Mouse (Mus musculus) hindbrain, embryonic 12.5 days (tissue): ENCODE results near the gene Elmo1. TPM values are rescaled to one million over a fixed set of nuclear protein-coding genes. Genes with fewer than 3 reads are reported as not detected.

Experiments
- ATAC-seq: fragments of 200-750 bp; cut with Nextera tagmentation; 2 replicates; pipeline ENCODE4 v1.8.0; 2017; ENCODE audit warnings: moderate TSS enrichment; ENCODE audit not compliant: low FRiP score
- H3K27ac ChIP-seq: fragments of 300-500 bp; sonication (generic); 2 replicates; pipeline ENCODE4 v1.5.1; 2016; ENCODE audit warnings: mild to moderate bottlenecking
- H3K27me3 ChIP-seq: fragments of 300-500 bp; sonication (generic); 2 replicates; pipeline ENCODE4 v1.6.1; 2016; ENCODE audit warnings: mild to moderate bottlenecking
- H3K36me3 ChIP-seq: fragments of 300-500 bp; sonication (generic); 2 replicates; pipeline ENCODE4 v1.6.1; 2016; ENCODE audit warnings: mild to moderate bottlenecking
- H3K4me1 ChIP-seq: fragments of 300-500 bp; sonication (generic); 2 replicates; pipeline ENCODE4 v1.6.1; 2016
- H3K4me2 ChIP-seq: fragments of 300-500 bp; sonication (generic); replicated peaks from 2 replicates; pipeline ENCODE4 v1.6.1; 2016; ENCODE audit warnings: mild to moderate bottlenecking
- H3K4me3 ChIP-seq: fragments of 300-500 bp; sonication (generic); 2 replicates; pipeline ENCODE4 v1.5.1; 2016; ENCODE audit warnings: mild to moderate bottlenecking
- H3K9ac ChIP-seq: fragments of 300-500 bp; sonication (generic); 2 replicates; pipeline ENCODE4 v1.6.1; 2016; ENCODE audit warnings: mild to moderate bottlenecking, moderate library complexity
- H3K9me3 ChIP-seq: fragments of 300-500 bp; sonication (generic); replicated peaks from 2 replicates; pipeline ENCODE4 v1.6.1; 2016; ENCODE audit warnings: mild to moderate bottlenecking
- WGBS: fragments of 180-500 bp; shearing (Covaris S2); methylation state at CpG from one replicate; pipeline ENCODE4 v1.1.7; 2016; 5-methylcytosine and 5-hydroxymethylcytosine counted together
- polyA plus RNA-seq: library from polyadenylated mRNA; unstranded; fragments of >200 nt; fragmentation: Nextera tagmentation; extraction: Ambion mirVana; gene quantifications from 2 replicates; pipeline ENCODE4 v1.2.1, GENCODE M21; 2016

Elmo1 gene
- polyA plus RNA-seq, 1 experiment from 2014 or later = 28.9 TPM

DNA sequence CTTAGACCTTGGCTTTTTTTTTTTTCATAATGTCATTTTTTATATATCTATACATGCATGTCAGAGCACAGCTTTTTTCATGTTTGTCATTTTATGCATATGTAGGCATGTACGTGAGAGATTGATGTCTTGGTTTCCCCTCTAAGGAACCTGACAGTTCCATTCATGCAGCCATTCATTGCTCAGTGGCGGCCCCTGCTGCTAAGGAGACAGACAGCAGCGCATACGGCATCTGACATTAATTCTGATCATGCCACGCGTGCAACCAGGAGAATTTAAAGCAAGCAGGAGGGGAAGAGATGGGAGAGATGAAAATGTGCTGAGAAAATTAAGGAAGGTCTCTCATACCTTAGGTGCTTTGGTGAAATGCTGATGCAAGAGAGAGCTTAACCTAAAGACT lies 381.3 kb downstream of the Elmo1 start:
- H3K4me1 ChIP-seq = peaks cover 27% of the 10 kb centered on the region
- H3K4me2 ChIP-seq = peak overlapping the region; percentile 55
- WGBS = 7% methylated on average over 6 of the region's 6 CpGs
- no peaks in the 10 kb centered on the region for H3K36me3 ChIP-seq
- H3K4me3 ChIP-seq = peak overlapping the region; percentile 43
- H3K27ac ChIP-seq = peak overlapping the region; percentile 84
- H3K9me3 ChIP-seq = no peaks in the 10 kb centered on the region
- peak; percentile 68 for ATAC-seq
- H3K9ac ChIP-seq = 0 out of 2 replicates have a peak overlapping the region, but pooled peaks have one; percentile 18
- no peaks in the 10 kb centered on the region for H3K27me3 ChIP-seq

- no peaks in the 10 kb centered on the region for H3K27me3 ChIP-seq
- H3K4me2 ChIP-seq = peak overlapping the region; percentile 55
- no peaks in the 10 kb centered on the region for H3K36me3 ChIP-seq
- peak overlapping the region; percentile 43 for H3K4me3 ChIP-seq
- H3K9ac ChIP-seq = no peak overlapping the region
- ATAC-seq = peak; percentile 80
- H3K4me1 ChIP-seq = peaks cover 30% of the 10 kb centered on the region
- 25% methylated on average over 10 of the region's 10 CpGs for WGBS
- peak overlapping the region; percentile 84 for H3K27ac ChIP-seq
- H3K9me3 ChIP-seq = no peaks in the 10 kb centered on the region
Measured at GRCm38 (mm10) chr13:20472301-20472831, 382.0 kb downstream of the Elmo1 start.

DNA sequence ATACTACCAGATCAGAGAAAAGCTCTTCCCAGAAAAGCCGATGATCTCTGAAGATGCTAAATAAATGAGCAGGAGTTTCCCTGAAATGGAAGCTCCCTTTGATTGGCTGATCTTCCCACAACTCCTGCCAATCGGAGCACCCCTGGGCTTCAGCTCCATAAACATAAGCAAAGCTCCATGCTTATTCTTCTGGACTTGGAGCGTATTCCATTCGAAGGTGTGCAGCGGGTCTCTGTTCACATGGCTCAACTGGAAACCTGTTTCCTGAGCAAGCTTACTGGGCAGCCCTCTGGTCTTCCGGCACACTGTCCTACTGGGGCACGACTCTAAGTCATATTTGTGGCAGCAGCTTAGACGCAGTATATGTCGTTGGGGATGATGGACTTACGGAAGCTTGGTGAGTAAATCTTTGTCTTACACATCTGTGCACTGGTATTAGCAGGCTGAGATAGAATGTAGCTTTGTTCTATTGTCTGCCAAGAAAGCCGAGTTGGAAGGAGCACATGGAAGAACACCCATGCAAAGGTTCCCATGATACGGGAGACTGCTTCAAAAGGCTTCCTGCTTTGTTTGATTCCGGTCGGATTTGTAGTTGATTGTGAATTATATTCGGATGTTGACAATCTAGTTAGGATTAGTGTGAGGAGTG lies 382.6 kb downstream of the Elmo1 start:
- Histone ChIP-seq H3K4me3 (peak overlapping the region; percentile 43), H3K4me1 (peaks cover 31% of the 10 kb centered on the region), H3K36me3 (no peaks in the 10 kb centered on the region), H3K27ac (peak overlapping the region; percentile 84), H3K9ac (peak overlapping the region; percentile 61), H3K4me2 (peak overlapping the region; percentile 55), H3K27me3 (no peaks in the 10 kb centered on the region), H3K9me3 (no peaks in the 10 kb centered on the region)
- peak; percentile 80 for ATAC-seq
- WGBS = 66% methylated on average over 15 of the region's 15 CpGs

DNA sequence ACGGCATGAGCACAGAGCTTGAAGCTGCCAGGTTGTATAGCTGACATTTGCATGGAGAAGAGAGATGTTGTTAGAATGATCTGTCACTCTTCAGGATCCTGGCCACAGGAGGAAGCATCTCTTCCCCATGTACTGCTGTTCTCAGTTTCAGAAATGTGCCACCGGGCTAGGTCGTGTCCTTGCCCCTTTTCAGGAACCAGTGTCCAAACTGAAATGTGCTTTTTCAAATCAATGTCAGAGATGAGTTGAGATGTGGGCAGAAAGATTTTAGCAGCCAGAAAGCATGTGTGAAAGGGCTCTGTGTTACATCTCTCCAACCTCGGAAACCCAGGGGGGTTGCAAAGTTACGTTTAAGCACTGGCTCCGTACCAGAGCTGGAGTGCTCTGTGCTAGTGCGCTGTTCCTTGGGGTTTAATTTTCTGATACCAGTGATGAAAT lies 383.3 kb downstream of the Elmo1 start:
- 64% methylated on average over 7 of the region's 7 CpGs for WGBS
- Histone ChIP-seq H3K9me3 (no peaks in the 10 kb centered on the region), H3K27me3 (no peaks in the 10 kb centered on the region), H3K4me1 (peaks cover 31% of the 10 kb centered on the region), H3K4me2 (peak overlapping the region; percentile 55), H3K4me3 (peak overlapping the region; percentile 43), H3K9ac (peak overlapping the region; percentile 61), H3K36me3 (no peaks in the 10 kb centered on the region), H3K27ac (peak overlapping the region; percentile 84)
- no peak for ATAC-seq

DNA sequence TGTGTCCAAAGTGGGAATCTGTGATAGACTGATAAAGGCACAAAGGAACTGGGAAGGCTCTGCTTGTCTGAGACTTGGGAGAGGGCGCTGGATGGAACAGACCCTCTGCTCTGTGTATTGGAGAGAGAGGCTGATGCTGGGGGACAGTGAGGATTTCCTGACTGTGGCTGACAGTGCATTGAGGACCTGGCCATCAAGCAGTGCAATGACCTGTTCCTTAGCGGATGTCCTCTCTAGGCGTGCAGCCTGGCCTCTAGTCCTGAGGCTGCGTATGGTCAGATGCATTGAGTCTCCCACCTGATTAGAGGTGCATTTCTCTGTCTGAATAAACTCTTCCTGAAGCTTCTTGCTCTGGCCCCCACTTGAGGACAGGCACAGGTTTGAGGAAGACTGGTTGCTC lies 384.2 kb downstream of the Elmo1 start:
- Histone ChIP-seq H3K9me3 (no peaks in the 10 kb centered on the region), H3K27ac (no peak overlapping the region), H3K9ac (peak overlapping the region; percentile 61), H3K4me3 (peak overlapping the region; percentile 43), H3K36me3 (no peaks in the 10 kb centered on the region), H3K27me3 (no peaks in the 10 kb centered on the region), H3K4me2 (peak overlapping the region; percentile 55), H3K4me1 (peaks cover 31% of the 10 kb centered on the region)
- WGBS = 88% methylated on average over 4 of the region's 4 CpGs
- ATAC-seq = no peak

GRCm38 (mm10) chr13:20481805-20482204 lies 391.4 kb downstream of the Elmo1 start:
- no peak overlapping the region for H3K4me3 ChIP-seq
- no peaks in the 10 kb centered on the region for H3K36me3 ChIP-seq
- WGBS = 90% methylated on average over 1 of the region's 1 CpGs
- ATAC-seq = no peak
- no peak overlapping the region for H3K27ac ChIP-seq
- H3K27me3 ChIP-seq = no peaks in the 10 kb centered on the region
- H3K4me1 ChIP-seq = peaks cover 5% of the 10 kb centered on the region; the same call in 1 of the 2 replicates
- no peaks in the 10 kb centered on the region for H3K9me3 ChIP-seq
- no peak overlapping the region for H3K4me2 ChIP-seq
- no peak overlapping the region for H3K9ac ChIP-seq

- 77% methylated on average over 3 of the region's 3 CpGs for WGBS
- H3K27me3 ChIP-seq = no peaks in the 10 kb centered on the region
- H3K4me1 ChIP-seq = no peaks in the 10 kb centered on the region
- H3K9me3 ChIP-seq = no peaks in the 10 kb centered on the region
- H3K9ac ChIP-seq = no peak overlapping the region
- H3K4me2 ChIP-seq = no peak overlapping the region
- no peaks in the 10 kb centered on the region for H3K36me3 ChIP-seq
- no peak overlapping the region for H3K4me3 ChIP-seq
- peak; percentile 48; the same call in 1 of the 2 replicates for ATAC-seq
- no peak overlapping the region for H3K27ac ChIP-seq
Measured at GRCm38 (mm10) chr13:20489110-20489509, 398.7 kb downstream of the Elmo1 start.

- ATAC-seq = peak; percentile 60; the same call in 1 of the 2 replicates
- no peak overlapping the region for H3K27ac ChIP-seq
- no peak overlapping the region for H3K9ac ChIP-seq
- no peaks in the 10 kb centered on the region for H3K4me1 ChIP-seq
- H3K27me3 ChIP-seq = no peaks in the 10 kb centered on the region
- H3K36me3 ChIP-seq = no peaks in the 10 kb centered on the region
- H3K9me3 ChIP-seq = no peaks in the 10 kb centered on the region
- 80% methylated on average over 8 of the region's 8 CpGs for WGBS
- no peak overlapping the region for H3K4me2 ChIP-seq
- H3K4me3 ChIP-seq = no peak overlapping the region
Measured at GRCm38 (mm10) chr13:20489698-20490417, 399.5 kb downstream of the Elmo1 start.

DNA sequence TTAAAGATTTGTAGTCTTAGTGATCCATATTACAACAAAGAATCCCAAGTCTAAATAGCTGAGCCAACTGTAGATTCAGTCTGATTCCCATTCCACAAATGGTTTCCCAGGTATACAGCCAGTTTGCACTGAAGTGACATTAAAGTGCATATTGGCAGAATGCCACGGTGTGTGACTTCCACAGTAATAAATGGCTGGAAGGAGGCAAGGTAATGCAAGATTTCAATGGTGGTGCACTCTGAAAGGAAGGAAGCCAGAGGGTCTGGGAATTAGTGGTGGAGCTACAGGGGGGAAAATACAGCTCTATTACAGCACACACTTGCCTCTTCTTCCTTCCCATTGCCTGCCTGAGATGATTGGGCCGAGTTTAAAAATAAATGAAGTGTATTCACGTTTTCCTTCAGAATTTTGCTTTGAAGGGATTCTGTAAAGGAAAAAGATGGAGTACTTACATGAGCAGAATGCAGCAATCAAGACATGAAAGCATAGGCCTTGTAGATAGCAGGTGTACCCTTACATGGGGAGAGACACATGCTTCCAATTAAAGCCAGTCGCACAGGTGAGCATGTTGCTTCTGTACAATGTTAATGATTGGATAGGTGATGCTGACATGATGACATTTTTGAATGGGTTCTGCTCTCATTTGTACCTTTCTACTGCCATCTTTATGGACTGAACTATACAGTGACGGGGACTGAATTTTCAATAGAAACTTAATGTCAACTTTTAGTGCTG lies 400.6 kb downstream of the Elmo1 start:
- ATAC-seq = no peak
- H3K27ac ChIP-seq = no peak overlapping the region

DNA sequence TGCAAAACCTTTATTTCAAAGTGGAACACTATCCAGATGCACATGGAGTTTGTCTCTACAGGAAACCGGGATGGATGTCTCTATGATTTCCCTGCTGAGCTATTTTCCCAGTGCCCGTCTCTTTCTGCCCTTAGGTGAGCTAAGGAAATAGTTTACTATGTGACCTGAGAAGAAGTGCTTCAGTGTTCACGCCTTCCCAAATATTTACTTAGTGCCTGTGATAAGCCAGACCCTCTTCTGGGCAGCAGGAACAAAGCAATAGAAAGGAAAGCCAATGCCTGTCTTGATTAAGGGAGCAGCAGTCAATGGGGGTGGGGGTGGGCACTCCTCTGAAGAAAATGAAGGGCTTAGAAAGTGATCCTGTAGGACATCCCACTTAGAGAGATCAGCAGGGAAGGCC lies 401.3 kb downstream of the Elmo1 start:
- Histone ChIP-seq H3K36me3 (no peaks in the 10 kb centered on the region), H3K27me3 (no peaks in the 10 kb centered on the region), H3K9me3 (no peaks in the 10 kb centered on the region), H3K4me3 (no peak overlapping the region), H3K4me2 (no peak overlapping the region), H3K9ac (no peak overlapping the region), H3K27ac (no peak overlapping the region), H3K4me1 (no peaks in the 10 kb centered on the region)
- ATAC-seq = no peak
- WGBS = 77% methylated on average over 3 of the region's 3 CpGs

More for the DNA sequence above, 400.6 kb downstream of the Elmo1 start:
- Histone ChIP-seq H3K4me1 (no peaks in the 10 kb centered on the region), H3K9ac (no peak overlapping the region), H3K4me3 (no peak overlapping the region), H3K27me3 (no peaks in the 10 kb centered on the region), H3K9me3 (no peaks in the 10 kb centered on the region), H3K36me3 (no peaks in the 10 kb centered on the region), H3K4me2 (no peak overlapping the region)
- 88% methylated on average over 5 of the region's 5 CpGs for WGBS

DNA sequence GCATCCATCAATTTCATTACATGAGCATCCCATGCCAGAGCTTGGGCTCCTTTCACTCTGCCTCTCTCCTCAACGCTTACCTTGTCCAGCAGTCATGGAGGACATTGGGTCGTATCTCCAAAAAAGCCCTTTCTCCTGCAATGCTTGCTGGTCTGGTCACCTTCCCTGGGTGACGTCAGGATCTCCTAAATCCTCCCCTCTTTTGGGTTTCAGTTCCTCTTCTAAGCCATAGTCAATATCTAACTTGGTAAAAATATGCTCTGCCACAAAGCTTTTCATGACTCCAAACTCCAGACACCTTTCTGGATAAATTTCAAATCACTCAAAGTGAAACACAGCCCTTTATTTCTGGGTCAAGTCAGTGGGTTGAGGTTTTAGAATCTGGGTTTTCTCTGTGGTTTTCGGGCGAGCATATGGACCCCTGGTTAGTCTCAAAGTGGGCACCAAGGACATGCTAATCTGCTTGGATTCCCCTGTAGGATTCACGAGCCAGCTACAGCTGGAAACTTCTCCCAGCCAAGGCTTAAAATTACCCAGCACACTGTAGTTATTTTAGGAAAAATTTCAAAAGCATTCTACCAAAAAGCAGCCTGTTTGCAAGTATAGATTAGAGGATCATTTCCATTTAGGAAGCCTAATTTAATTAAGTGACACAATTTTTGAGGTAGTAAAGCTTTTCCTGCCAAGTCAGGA lies 403.8 kb downstream of the Elmo1 start:
- Histone ChIP-seq H3K4me2 (no peak overlapping the region), H3K27ac (no peak overlapping the region), H3K9me3 (no peaks in the 10 kb centered on the region), H3K4me1 (no peaks in the 10 kb centered on the region), H3K36me3 (no peaks in the 10 kb centered on the region), H3K9ac (no peak overlapping the region), H3K4me3 (no peak overlapping the region), H3K27me3 (no peaks in the 10 kb centered on the region)
- no peak for ATAC-seq
- WGBS = 87% methylated on average over 6 of the region's 6 CpGs

- H3K27ac ChIP-seq = no peak overlapping the region
- no peak overlapping the region for H3K4me3 ChIP-seq
- H3K4me2 ChIP-seq = no peak overlapping the region
- H3K27me3 ChIP-seq = no peaks in the 10 kb centered on the region
- H3K9me3 ChIP-seq = no peaks in the 10 kb centered on the region
- H3K4me1 ChIP-seq = 0 out of 2 replicates have a peak, but pooled peaks cover 3% of the 10 kb centered on the region
- no peak overlapping the region for H3K9ac ChIP-seq
- H3K36me3 ChIP-seq = no peaks in the 10 kb centered on the region
- ATAC-seq = no peak
Measured at GRCm38 (mm10) chr13:20501923-20502322, 411.5 kb downstream of the Elmo1 start.
